Mouse (Mus musculus): Measurements from ENCODE around the gene Atp5b. TPM values are rescaled to one million over a fixed set of nuclear protein-coding genes. Genes with fewer than 3 reads are reported as not detected.

Gene Atp5b
- polyA plus RNA-seq, 1 experiment from 2014 or later: 2,091 TPM

GRCm38 (mm10) chr10:128124831-128125230 lies 41.8 kb downstream of the Atp5b start:
- ATAC-seq (ENCODE audit: low FRiP score): no peak
- Histone ChIP-seq H3K4me3 (replicated peaks) (no peak overlapping the region), H3K9me3 (no peaks in the 10 kb centered on the region), H3K36me3 (replicated peaks) (peaks cover 90% of the 10 kb centered on the region), H3K4me2 (no peak overlapping the region), H3K27ac (no peak overlapping the region), H3K4me1 (no peaks in the 10 kb centered on the region), H3K27me3 (no peaks in the 10 kb centered on the region), H3K9ac (no peak overlapping the region)
- WGBS: 94% methylated on average over 9 of the region's 9 CpGs

- Histone ChIP-seq H3K27ac (no peak overlapping the region), H3K4me2 (no peak overlapping the region), H3K36me3 (replicated peaks) (peaks cover 85% of the 10 kb centered on the region), H3K27me3 (no peaks in the 10 kb centered on the region), H3K9me3 (no peaks in the 10 kb centered on the region), H3K9ac (no peak overlapping the region), H3K4me3 (replicated peaks) (no peak overlapping the region), H3K4me1 (no peaks in the 10 kb centered on the region)
- no peak for ATAC-seq (ENCODE audit: low FRiP score)
- 95% methylated on average over 14 of the region's 14 CpGs for WGBS
Measured at GRCm38 (mm10) chr10:128125951-128126350, 42.9 kb downstream of the Atp5b start.

DNA sequence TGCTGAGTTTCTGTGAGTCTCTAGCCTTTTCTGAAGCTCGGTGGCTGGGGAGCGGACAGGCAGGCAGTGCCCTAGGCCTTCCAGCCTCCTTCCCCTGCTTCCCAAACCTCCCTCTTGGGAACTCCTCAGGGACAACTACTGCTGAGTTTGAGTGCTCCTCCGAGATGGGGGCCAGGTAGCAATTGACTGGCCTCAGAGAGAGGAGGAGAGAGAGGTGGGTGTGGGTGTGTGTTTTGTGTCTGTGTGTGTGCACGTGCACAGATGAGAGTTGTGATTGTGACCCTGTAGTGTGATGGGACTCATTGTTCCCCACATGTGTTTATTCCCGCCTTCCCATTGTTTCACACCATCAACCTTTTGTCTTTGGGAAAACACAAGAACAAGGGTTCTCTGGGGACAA lies 44.4 kb downstream of the Atp5b start:
- ATAC-seq (ENCODE audit: low FRiP score): no peak
- 73% methylated on average over 5 of the region's 5 CpGs for WGBS

DNA sequence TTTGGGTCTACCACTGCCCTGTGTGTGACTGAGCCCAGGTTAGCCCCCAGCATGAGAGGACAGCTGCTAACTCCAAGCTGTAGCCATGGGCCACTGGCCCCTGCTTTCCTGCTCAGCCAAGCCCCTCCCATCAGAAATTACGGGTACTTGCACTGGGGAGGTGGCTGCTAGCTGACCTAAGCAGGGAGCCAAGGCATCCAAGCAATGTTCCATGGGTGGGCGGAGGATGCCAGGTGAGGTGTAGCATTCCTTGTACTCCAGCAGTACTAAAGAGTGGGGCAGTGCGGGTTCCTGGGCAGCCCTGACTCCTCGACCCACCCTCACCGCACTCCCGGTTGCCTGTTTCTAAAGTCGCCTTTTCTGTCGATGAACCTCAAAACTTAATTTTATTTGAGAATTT lies 45.1 kb downstream of the Atp5b start:
- H3K27me3 ChIP-seq: no peaks in the 10 kb centered on the region
- WGBS: 89% methylated on average over 8 of the region's 8 CpGs
- no peaks in the 10 kb centered on the region for H3K9me3 ChIP-seq
- H3K9ac ChIP-seq: no peak overlapping the region
- H3K4me3 ChIP-seq (replicated peaks): no peak overlapping the region
- H3K4me1 ChIP-seq: no peaks in the 10 kb centered on the region
- H3K27ac ChIP-seq: no peak overlapping the region
- no peak overlapping the region for H3K4me2 ChIP-seq
- peaks cover 73% of the 10 kb centered on the region for H3K36me3 ChIP-seq (replicated peaks)
- no peak for ATAC-seq (ENCODE audit: low FRiP score)

More for the DNA sequence above, 44.4 kb downstream of the Atp5b start:
- Histone ChIP-seq H3K9me3 (no peaks in the 10 kb centered on the region), H3K4me3 (replicated peaks) (no peak overlapping the region), H3K27ac (peak overlapping the region; percentile 14; the same call in 1 of the 2 replicates), H3K4me1 (no peaks in the 10 kb centered on the region), H3K36me3 (replicated peaks) (peaks cover 79% of the 10 kb centered on the region), H3K27me3 (no peaks in the 10 kb centered on the region), H3K9ac (no peak overlapping the region), H3K4me2 (no peak overlapping the region)

GRCm38 (mm10) chr10:128131297-128131696 lies 48.2 kb downstream of the Atp5b start:
- Histone ChIP-seq H3K4me3 (replicated peaks) (no peak overlapping the region), H3K4me1 (no peaks in the 10 kb centered on the region), H3K27me3 (no peaks in the 10 kb centered on the region), H3K4me2 (no peak overlapping the region), H3K9me3 (no peaks in the 10 kb centered on the region), H3K9ac (no peak overlapping the region), H3K27ac (no peak overlapping the region), H3K36me3 (replicated peaks) (peaks cover 48% of the 10 kb centered on the region)
- ATAC-seq (ENCODE audit: low FRiP score): no peak
- WGBS: 90% methylated on average over 3 of the region's 3 CpGs

GRCm38 (mm10) chr10:128131812-128132211 lies 48.7 kb downstream of the Atp5b start:
- Histone ChIP-seq H3K4me2 (no peak overlapping the region), H3K9ac (no peak overlapping the region), H3K36me3 (replicated peaks) (peaks cover 43% of the 10 kb centered on the region), H3K27me3 (no peaks in the 10 kb centered on the region), H3K4me1 (no peaks in the 10 kb centered on the region), H3K9me3 (no peaks in the 10 kb centered on the region), H3K4me3 (replicated peaks) (no peak overlapping the region), H3K27ac (no peak overlapping the region)
- ATAC-seq (ENCODE audit: low FRiP score): no peak

GRCm38 (mm10) chr10:128133650-128134332 lies 50.7 kb downstream of the Atp5b start:
- no peak overlapping the region for H3K27ac ChIP-seq
- H3K4me1 ChIP-seq: no peaks in the 10 kb centered on the region
- H3K4me3 ChIP-seq (replicated peaks): no peak overlapping the region
- WGBS: 53% methylated on average over 13 of the region's 13 CpGs
- H3K9me3 ChIP-seq: no peaks in the 10 kb centered on the region
- no peak overlapping the region for H3K4me2 ChIP-seq
- no peaks in the 10 kb centered on the region for H3K27me3 ChIP-seq
- no peak overlapping the region for H3K9ac ChIP-seq
- ATAC-seq (ENCODE audit: low FRiP score): no peak
- H3K36me3 ChIP-seq (replicated peaks): peaks cover 37% of the 10 kb centered on the region

DNA sequence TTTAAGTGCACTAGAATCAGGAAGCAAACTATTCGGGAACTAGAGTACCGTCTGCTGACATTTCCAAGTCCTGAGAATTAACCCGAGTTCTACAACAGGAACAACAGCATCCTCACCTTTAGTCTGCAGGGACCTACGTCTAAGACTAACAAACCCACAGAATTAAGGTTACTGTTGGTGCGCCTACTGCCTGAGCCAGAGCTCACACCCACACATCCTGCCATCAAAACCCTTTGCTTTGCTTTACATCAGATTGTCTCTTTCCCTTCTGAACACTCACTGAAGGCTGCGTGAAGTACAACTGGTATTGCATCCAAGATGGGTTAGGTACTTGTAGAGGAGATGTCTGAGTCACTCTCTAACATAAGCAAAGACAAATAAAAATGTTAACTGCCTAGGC lies 52.3 kb downstream of the Atp5b start:
- WGBS: 90% methylated on average over 6 of the region's 6 CpGs
- H3K4me2 ChIP-seq: no peak overlapping the region
- H3K4me3 ChIP-seq (replicated peaks): no peak overlapping the region
- H3K9me3 ChIP-seq: no peaks in the 10 kb centered on the region
- no peak for ATAC-seq (ENCODE audit: low FRiP score)
- no peaks in the 10 kb centered on the region for H3K4me1 ChIP-seq
- no peak overlapping the region for H3K9ac ChIP-seq
- H3K36me3 ChIP-seq (replicated peaks): peaks cover 33% of the 10 kb centered on the region
- no peaks in the 10 kb centered on the region for H3K27me3 ChIP-seq
- no peak overlapping the region for H3K27ac ChIP-seq

MicroRNA genes within 50 kb of the gene (microRNA counts, 519-probe panel; counts per million panel counts)
- microRNA mmu-miR-677: not detected

Small RNA genes within 50 kb of the gene (microRNA-seq; reads per million reads assigned to microRNA genes)
- 21.1 reads per million, percentile 35 among the genes with 10 or more reads in this experiment for gene Mir677

Other genes starting within 250 kb of the Atp5b start
- gene Rdh19, start 233.3 kb upstream of the Atp5b start, polyA plus RNA-seq (2016; fragmentation: Nextera tagmentation; extraction: Ambion mirVana): not detected in 2 replicates
- gene Rdh16f2, start 216.8 kb upstream of the Atp5b start, polyA plus RNA-seq (2016; fragmentation: Nextera tagmentation; extraction: Ambion mirVana): not detected in 2 replicates
- not detected in 2 replicates for gene Rdh7, start 194.5 kb upstream of the Atp5b start, polyA plus RNA-seq (2016; fragmentation: Nextera tagmentation; extraction: Ambion mirVana)
- not detected in 2 replicates for gene Sdr9c7, start 184.8 kb upstream of the Atp5b start, polyA plus RNA-seq (2016; fragmentation: Nextera tagmentation; extraction: Ambion mirVana)
- not detected in 2 replicates for gene Hsd17b6, start 75.7 kb upstream of the Atp5b start, polyA plus RNA-seq (2016; fragmentation: Nextera tagmentation; extraction: Ambion mirVana)
- 100 and 102 TPM in 2 replicates for gene Prim1, start 68.1 kb upstream of the Atp5b start, polyA plus RNA-seq (2016; fragmentation: Nextera tagmentation; extraction: Ambion mirVana)
- 758 and 799 TPM in 2 replicates for gene Naca, start 47.7 kb upstream of the Atp5b start, polyA plus RNA-seq (2016; fragmentation: Nextera tagmentation; extraction: Ambion mirVana)
- 611 and 642 TPM in 2 replicates for gene Ptges3, start 24.3 kb upstream of the Atp5b start, polyA plus RNA-seq (2016; fragmentation: Nextera tagmentation; extraction: Ambion mirVana)
- gene Baz2a, start 8.3 kb downstream of the Atp5b start, polyA plus RNA-seq (2016; fragmentation: Nextera tagmentation; extraction: Ambion mirVana): 14.0 and 14.6 TPM in 2 replicates
- 19.2 and 20.3 TPM in 2 replicates for gene Rbms2, start 97.0 kb downstream of the Atp5b start, polyA plus RNA-seq (2016; fragmentation: Nextera tagmentation; extraction: Ambion mirVana)
- gene Gls2, start 111.2 kb downstream of the Atp5b start, polyA plus RNA-seq (2016; fragmentation: Nextera tagmentation; extraction: Ambion mirVana): 0.94 and 1.3 TPM in 2 replicates
- gene Spryd4, start 128.5 kb downstream of the Atp5b start, polyA plus RNA-seq (2016; fragmentation: Nextera tagmentation; extraction: Ambion mirVana): 21.1 and 21.8 TPM in 2 replicates
- 0.18 and 0.42 TPM in 2 replicates for gene Mip, start 142.6 kb downstream of the Atp5b start, polyA plus RNA-seq (2016; fragmentation: Nextera tagmentation; extraction: Ambion mirVana)
- 74.7 and 77.3 TPM in 2 replicates for gene Timeless, start 148.8 kb downstream of the Atp5b start, polyA plus RNA-seq (2016; fragmentation: Nextera tagmentation; extraction: Ambion mirVana)
- gene Apon, start 170.8 kb downstream of the Atp5b start, polyA plus RNA-seq (2016; fragmentation: Nextera tagmentation; extraction: Ambion mirVana): 0.54 and 0.87 TPM in 2 replicates
- not detected in 2 replicates for gene Apof, start 185.4 kb downstream of the Atp5b start, polyA plus RNA-seq (2016; fragmentation: Nextera tagmentation; extraction: Ambion mirVana)
- 18.5 and 18.7 TPM in 2 replicates for gene Stat2, start 187.3 kb downstream of the Atp5b start, polyA plus RNA-seq (2016; fragmentation: Nextera tagmentation; extraction: Ambion mirVana)
- gene Il23a, start 215.5 kb downstream of the Atp5b start, polyA plus RNA-seq (2016; fragmentation: Nextera tagmentation; extraction: Ambion mirVana): not detected in 2 replicates
- gene Pan2, start 220.1 kb downstream of the Atp5b start, polyA plus RNA-seq (2016; fragmentation: Nextera tagmentation; extraction: Ambion mirVana): 40.2 and 42.2 TPM in 2 replicates
- gene Cnpy2, start 239.2 kb downstream of the Atp5b start, polyA plus RNA-seq (2016; fragmentation: Nextera tagmentation; extraction: Ambion mirVana): 200 and 212 TPM in 2 replicates

Data from forebrain, embryonic 12.5 days (tissue).